Mouse (Mus musculus): ENCODE data around the gene Mxi1.

GRCm38 (mm10) chr19:53280254-53280653 is 30.1 kb upstream of the Mxi1 start:
- TF ChIP-seq CTCF (IDR thresholded peaks at IDR 0.05; ENCODE audit: control insufficient read depth, insufficient read depth, insufficient read length) (no peak), CEBPB (IDR thresholded peaks at IDR 0.05; ENCODE audit: low read depth) (no peak), USF1 (IDR thresholded peaks at IDR 0.05; ENCODE audit: low read depth) (no peak), MYOG (IDR thresholded peaks at IDR 0.05; ENCODE audit: control insufficient read depth, extremely low read depth, insufficient read length) (no peak), MYOD1 (IDR thresholded peaks at IDR 0.05; ENCODE audit: control insufficient read depth, insufficient read length, low read depth) (no peak), MAX (IDR thresholded peaks at IDR 0.05) (no peak), FOSL1 (IDR thresholded peaks at IDR 0.05; ENCODE audit: insufficient read depth, low read length, poor library complexity, severe bottlenecking) (no peak)
